Mouse (Mus musculus) lung, adult 2 months (tissue): ENCODE results near the gene Fut8.

ENCODE experiments used
- CTCF ChIP-seq: fragments of 200-500 bp; IDR thresholded peaks from 2 replicates; pipeline ENCODE4 v1.5.1; 2011; ENCODE audit warnings: mild to moderate bottlenecking, low read length, control low read depth; ENCODE audit not compliant: insufficient read depth
- POLR2A ChIP-seq: fragments of 200-500 bp; IDR thresholded peaks from 2 replicates; pipeline ENCODE4 v1.6.1; 2011; ENCODE audit warnings: low read depth, mild to moderate bottlenecking, control low read depth, low read length, borderline replicate concordance; ENCODE audit errors: extremely low read depth

DNA sequence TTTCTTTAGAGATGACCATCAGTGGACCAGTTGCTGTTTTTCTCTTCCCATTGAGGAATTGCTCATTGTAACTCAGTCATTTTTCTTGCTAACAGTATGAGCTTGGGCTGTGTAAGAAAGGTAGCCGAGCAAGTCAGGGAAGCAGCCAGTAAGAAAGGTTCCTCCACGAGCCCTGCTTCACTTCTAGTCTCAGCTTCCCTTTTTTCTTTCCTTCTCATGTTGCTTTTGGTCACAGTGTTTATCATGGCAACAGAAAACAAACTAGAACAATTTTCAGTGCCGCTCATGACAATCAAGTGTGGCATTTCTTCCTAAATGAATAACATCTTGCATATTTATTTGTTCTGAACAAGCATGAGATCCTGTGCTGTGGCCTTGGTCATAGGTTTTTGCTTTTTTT is 32.8 kb downstream of the Fut8 start:
- no peak for TF ChIP-seq CTCF
- TF ChIP-seq POLR2A = no peak
